Mouse (Mus musculus) frontal cortex, adult (tissue): ENCODE measurements around the gene Gpr83.
"Not testable (repeated sequence)": the region's sequence is repeated elsewhere in the genome, so short reads cannot be mapped to it uniquely, and the experiment has no call there.

Experiments
- ATAC-seq: cut with Nextera tagmentation; 2 replicates; pipeline ENCODE4 v1.9.2; 2017; ENCODE audit warnings: mild to moderate bottlenecking, moderate library complexity, mixed read lengths; ENCODE audit not compliant: low TSS enrichment

The Gpr83 gene

GRCm38 (mm10) chr9:14868326-14868725 is 8.3 kb downstream of the Gpr83 start:
- ATAC-seq = no peak

GRCm38 (mm10) chr9:14870377-14870776 is 10.4 kb downstream of the Gpr83 start:
- ATAC-seq = no peak

GRCm38 (mm10) chr9:14870802-14871201 is 10.8 kb downstream of the Gpr83 start:
- no peak for ATAC-seq

- no peak for ATAC-seq
Observed at GRCm38 (mm10) chr9:14871536-14871935, 11.5 kb downstream of the Gpr83 start.

- no peak for ATAC-seq
Observed at GRCm38 (mm10) chr9:14872181-14872930, 12.3 kb downstream of the Gpr83 start.

GRCm38 (mm10) chr9:14875743-14876507 is 15.9 kb downstream of the Gpr83 start:
- ATAC-seq = no peak

- not testable (repeated sequence) for ATAC-seq
Observed at GRCm38 (mm10) chr9:14876566-14876965, 16.6 kb downstream of the Gpr83 start.

- ATAC-seq = no peak
Observed at GRCm38 (mm10) chr9:14884641-14885040, 24.6 kb downstream of the Gpr83 start.

GRCm38 (mm10) chr9:14885151-14885550 is 25.1 kb downstream of the Gpr83 start:
- ATAC-seq = no peak

GRCm38 (mm10) chr9:14885954-14886353 is 25.9 kb downstream of the Gpr83 start:
- ATAC-seq = no peak

- no peak for ATAC-seq
Observed at GRCm38 (mm10) chr9:14887787-14888382, 27.9 kb downstream of the Gpr83 start.

GRCm38 (mm10) chr9:14888671-14889070 is 28.7 kb downstream of the Gpr83 start:
- ATAC-seq = no peak

- ATAC-seq = no peak
Observed at GRCm38 (mm10) chr9:14890699-14891098, 30.7 kb downstream of the Gpr83 start.

- no peak for ATAC-seq
Observed at GRCm38 (mm10) chr9:14891891-14892290, 31.9 kb downstream of the Gpr83 start.

GRCm38 (mm10) chr9:14893388-14893787 is 33.4 kb downstream of the Gpr83 start:
- ATAC-seq = no peak

GRCm38 (mm10) chr9:14894628-14895027 is 34.6 kb downstream of the Gpr83 start:
- ATAC-seq = no peak

GRCm38 (mm10) chr9:14895237-14895835 is 35.3 kb downstream of the Gpr83 start:
- no peak for ATAC-seq

GRCm38 (mm10) chr9:14897102-14897501 is 37.1 kb downstream of the Gpr83 start:
- no peak for ATAC-seq

GRCm38 (mm10) chr9:14901757-14902156 is 41.7 kb downstream of the Gpr83 start:
- no peak for ATAC-seq

- ATAC-seq = no peak
Observed at GRCm38 (mm10) chr9:14902416-14902815, 42.4 kb downstream of the Gpr83 start.

- ATAC-seq = no peak
Observed at GRCm38 (mm10) chr9:14903006-14903405, 43.0 kb downstream of the Gpr83 start.
